Mouse (Mus musculus) kidney, embryonic 16.5 days (tissue): ENCODE measurements around the gene Setdb1. TPM values are rescaled to one million over a fixed set of nuclear protein-coding genes. Genes with fewer than 3 reads are reported as not detected.
"Not testable (repeated sequence)": the region's sequence is repeated elsewhere in the genome, so short reads cannot be mapped to it uniquely, and the experiment has no call there.

ENCODE experiments used
- ATAC-seq: fragments of 200-750 bp; cut with Nextera tagmentation; 2 replicates; pipeline ENCODE4 v1.8.0; 2017; ENCODE audit warnings: moderate TSS enrichment; ENCODE audit not compliant: low FRiP score, low TSS enrichment
- H3K27ac ChIP-seq: fragments of 300-500 bp; sonication (generic); 2 replicates; pipeline ENCODE4 v1.5.1; 2014; ENCODE audit warnings: low read length
- H3K27me3 ChIP-seq: fragments of 300-500 bp; sonication (generic); 2 replicates; pipeline ENCODE4 v1.6.1; 2014; ENCODE audit warnings: low read length, control low read depth, mixed read lengths; ENCODE audit not compliant: insufficient read depth
- H3K36me3 ChIP-seq: fragments of 300-500 bp; sonication (generic); 2 replicates; pipeline ENCODE4 v1.6.1; 2014; ENCODE audit warnings: low read length, control low read depth, mixed read lengths; ENCODE audit not compliant: insufficient read depth
- H3K4me1 ChIP-seq: fragments of 300-500 bp; sonication (generic); 2 replicates; pipeline ENCODE4 v1.6.1; 2014; ENCODE audit warnings: low read length, control low read depth, mixed read lengths; ENCODE audit not compliant: insufficient read depth
- H3K4me2 ChIP-seq: fragments of 300-500 bp; sonication (generic); replicated peaks from 2 replicates; pipeline ENCODE4 v1.6.1; 2014; ENCODE audit warnings: low read depth, low read length
- H3K4me3 ChIP-seq: fragments of 300-500 bp; sonication (generic); 2 replicates; pipeline ENCODE4 v1.5.1; 2014; ENCODE audit warnings: mild to moderate bottlenecking, low read length
- H3K9ac ChIP-seq: fragments of 300-500 bp; sonication (generic); replicated peaks from 2 replicates; pipeline ENCODE4 v1.6.1; 2014; ENCODE audit warnings: low read length
- H3K9me3 ChIP-seq: fragments of 300-500 bp; sonication (generic); 2 replicates; pipeline ENCODE4 v1.6.1; 2016; ENCODE audit warnings: low read length, control low read depth
- WGBS: fragments of 180-500 bp; shearing (Covaris S2); extraction: QIAGEN DNeasy Blood & Tissue Kit; methylation state at CpG from one replicate; pipeline ENCODE4 v1.1.7; 2014; 5-methylcytosine and 5-hydroxymethylcytosine counted together
- polyA plus RNA-seq: library from polyadenylated mRNA; unstranded; fragments of >200 nt; fragmentation: Nextera tagmentation; extraction: Ambion mirVana; gene quantifications from 2 replicates; pipeline ENCODE4 v1.2.1, GENCODE M21; 2015

The Setdb1 gene
- polyA plus RNA-seq = 45.5 and 46.7 TPM in 2 replicates

GRCm38 (mm10) chr3:95356701-95357449 is at the start of gene Setdb1:
Gene Setdb1 (minus strand): TSS chr3:95357202.
- not testable (repeated sequence) for H3K27me3 ChIP-seq, H3K4me1 ChIP-seq, H3K9me3 ChIP-seq, H3K27ac ChIP-seq
- peak; percentile 95 for ATAC-seq
- Histone ChIP-seq H3K9ac (peak within 1 kb of the TSS; percentile 73), H3K4me3 (peak within 1 kb of the TSS; percentile 57), H3K36me3 (peaks cover 13% of the 10 kb centered on the region), H3K4me2 (peak within 1 kb of the TSS; percentile 44)
- under 1% methylated on average over 29 of the region's 57 CpGs for WGBS

GRCm38 (mm10) chr3:95402741-95403140 is 45.7 kb upstream of the Setdb1 start, which contains the start of gene 4930558C23Rik:
Gene 4930558C23Rik (minus strand): TSS chr3:95402841.
- 91% methylated on average over 3 of the region's 3 CpGs for WGBS
- no peak within 1 kb of the TSS for H3K9ac ChIP-seq
- H3K27me3 ChIP-seq = no peaks in the 10 kb centered on the region
- no peaks in the 10 kb centered on the region for H3K9me3 ChIP-seq
- H3K4me2 ChIP-seq = no peak within 1 kb of the TSS
- no peaks in the 10 kb centered on the region for H3K36me3 ChIP-seq
- H3K4me3 ChIP-seq = no peak within 1 kb of the TSS
- H3K27ac ChIP-seq = no peak within 1 kb of the TSS
- no peaks in the 10 kb centered on the region for H3K4me1 ChIP-seq
- ATAC-seq = no peak

- H3K4me3 ChIP-seq = no peak overlapping the region
- H3K36me3 ChIP-seq = no peaks in the 10 kb centered on the region
- peaks cover 8% of the 10 kb centered on the region for H3K9me3 ChIP-seq
- no peak overlapping the region for H3K27ac ChIP-seq
- ATAC-seq = no peak
- 85% methylated on average over 4 of the region's 4 CpGs for WGBS
- no peak overlapping the region for H3K4me2 ChIP-seq
- no peaks in the 10 kb centered on the region for H3K27me3 ChIP-seq
- H3K4me1 ChIP-seq = no peaks in the 10 kb centered on the region
- H3K9ac ChIP-seq = no peak overlapping the region
These were observed 37.4 kb upstream of the Setdb1 start for GRCm38 (mm10) chr3:95394385-95394784.

DNA sequence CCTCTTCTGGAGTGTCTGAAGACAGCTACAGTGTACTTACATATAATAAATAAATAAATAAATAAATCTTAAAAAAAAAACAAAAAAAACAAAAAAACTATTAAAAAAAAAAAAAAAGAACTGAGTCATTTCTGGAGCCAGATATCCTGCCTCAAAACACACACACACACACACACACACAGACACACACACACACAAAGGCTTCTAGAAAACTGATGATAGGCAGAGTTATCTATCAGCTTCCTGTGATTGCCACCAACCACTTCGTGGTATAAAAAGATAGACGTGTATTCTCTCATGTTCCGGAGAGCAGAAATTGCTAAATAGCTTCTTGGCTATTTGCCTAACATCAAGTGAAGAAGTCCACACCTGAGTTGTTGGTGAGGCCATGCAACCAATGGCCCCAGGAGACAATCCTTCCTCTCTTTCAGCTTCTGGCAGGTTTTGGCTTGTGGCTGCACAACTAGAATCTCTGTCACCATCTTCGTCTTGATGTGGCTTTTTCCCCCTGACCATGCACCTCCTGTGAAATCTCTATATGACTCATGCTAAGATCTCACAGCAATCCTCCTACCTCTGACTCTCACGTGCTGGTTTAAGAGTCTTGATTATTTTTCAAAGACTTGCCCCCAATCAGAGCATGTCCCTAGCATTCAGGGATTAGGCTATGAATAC is 28.5 kb upstream of the Setdb1 start:
- no peak overlapping the region for H3K4me2 ChIP-seq
- no peak overlapping the region for H3K4me3 ChIP-seq
- H3K27me3 ChIP-seq = no peaks in the 10 kb centered on the region
- no peaks in the 10 kb centered on the region for H3K9me3 ChIP-seq
- H3K9ac ChIP-seq = no peak overlapping the region
- H3K27ac ChIP-seq = no peak overlapping the region
- no peaks in the 10 kb centered on the region for H3K36me3 ChIP-seq
- H3K4me1 ChIP-seq = no peaks in the 10 kb centered on the region
- no peak for ATAC-seq
- WGBS = 84% methylated on average over 5 of the region's 5 CpGs

DNA sequence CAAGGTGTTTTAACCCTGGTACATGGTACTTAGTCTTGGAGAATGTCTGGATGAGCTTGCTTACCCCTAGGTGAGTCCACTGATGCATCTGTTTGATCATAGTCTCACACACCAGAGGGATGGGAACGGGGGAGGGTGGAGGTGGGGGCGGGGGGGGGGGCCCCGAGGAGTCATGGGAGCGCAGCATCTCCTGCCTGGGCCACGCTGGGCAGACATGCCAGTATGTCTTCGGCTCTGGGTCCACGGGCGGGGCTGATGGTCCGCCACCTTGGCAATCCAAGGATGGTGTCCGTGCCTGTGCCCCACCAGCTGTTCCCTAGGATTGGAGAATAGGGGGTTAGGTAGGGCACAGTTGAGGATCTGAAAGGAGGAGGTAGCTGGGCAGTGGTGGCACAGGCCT is 16.2 kb upstream of the Setdb1 start:
- Histone ChIP-seq H3K27me3 (no peaks in the 10 kb centered on the region), H3K36me3 (no peaks in the 10 kb centered on the region), H3K9me3 (peaks cover 12% of the 10 kb centered on the region; the same call in 1 of the 2 replicates), H3K9ac (no peak overlapping the region), H3K4me2 (no peak overlapping the region), H3K4me3 (no peak overlapping the region), H3K27ac (no peak overlapping the region), H3K4me1 (no peaks in the 10 kb centered on the region)
- ATAC-seq = no peak
- 92% methylated on average over 8 of the region's 10 CpGs for WGBS

DNA sequence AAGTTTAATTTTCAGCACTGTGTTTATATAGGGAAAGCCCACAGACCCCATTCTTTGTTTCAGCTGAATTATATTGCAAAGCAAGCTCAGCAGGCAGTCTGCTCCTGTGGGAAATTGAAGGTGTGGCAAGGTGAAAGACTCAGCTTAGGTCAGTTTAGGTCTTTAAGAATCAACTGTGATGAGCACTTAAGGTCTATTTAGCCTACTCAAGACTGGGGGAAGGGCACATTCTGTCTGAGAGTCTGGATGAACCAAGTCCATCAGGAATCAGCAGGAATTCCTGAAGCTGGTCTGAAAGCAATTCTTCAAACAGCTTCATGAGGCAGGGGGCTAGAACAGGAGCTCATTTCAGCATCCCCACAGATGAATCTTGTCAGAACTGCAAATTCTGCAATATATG is 13.1 kb upstream of the Setdb1 start:
- H3K4me3 ChIP-seq = no peak overlapping the region
- no peak overlapping the region for H3K4me2 ChIP-seq
- ATAC-seq = no peak
- no peaks in the 10 kb centered on the region for H3K27me3 ChIP-seq
- H3K27ac ChIP-seq = no peak overlapping the region
- H3K36me3 ChIP-seq = no peaks in the 10 kb centered on the region
- H3K9me3 ChIP-seq = no peaks in the 10 kb centered on the region
- no peak overlapping the region for H3K9ac ChIP-seq
- no peaks in the 10 kb centered on the region for H3K4me1 ChIP-seq

DNA sequence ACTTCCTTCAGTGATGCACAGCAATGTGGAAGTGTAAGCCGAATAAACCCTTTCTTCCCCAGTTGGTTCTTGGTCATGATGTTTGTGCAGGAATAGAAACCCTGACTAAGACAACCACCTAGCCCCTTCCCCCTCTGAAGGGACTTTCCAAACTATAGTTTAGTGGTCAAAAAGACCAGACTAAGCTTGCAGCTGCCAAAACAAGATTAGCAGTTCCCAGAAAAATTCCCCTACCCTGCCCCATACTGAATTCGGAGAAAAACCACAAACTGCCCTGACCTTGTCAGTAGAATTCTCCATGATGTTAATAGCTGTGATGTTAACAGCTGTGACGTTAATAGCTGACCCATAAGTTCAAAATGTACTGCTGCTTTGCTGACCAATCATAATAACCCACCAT is 3.3 kb upstream of the Setdb1 start:
- 75% methylated on average over 3 of the region's 3 CpGs for WGBS
- H3K36me3 ChIP-seq = not testable (repeated sequence)

DNA sequence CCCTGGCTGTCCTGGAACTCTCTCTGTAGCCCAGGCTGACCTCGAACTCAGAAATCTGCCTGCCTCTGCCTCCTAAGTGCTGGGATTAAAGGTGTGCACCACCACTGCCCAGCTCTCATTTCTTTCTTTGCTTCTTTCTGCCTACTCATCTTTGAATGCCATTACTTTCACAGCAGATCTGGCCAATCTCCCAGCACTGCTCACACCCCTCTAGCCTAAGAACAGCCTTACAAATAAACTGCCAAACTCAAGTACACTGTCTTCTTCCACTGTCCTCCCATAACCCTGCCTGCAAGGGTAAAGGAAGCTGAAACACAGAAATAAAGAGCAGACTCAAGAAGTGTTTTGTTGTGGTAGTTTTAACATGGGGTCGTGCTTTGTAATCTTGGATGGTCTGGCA is 744 bp upstream of the Setdb1 start:
- WGBS = 74% methylated on average over 2 of the region's 2 CpGs
- H3K9me3 ChIP-seq = no peaks in the 10 kb centered on the region
- no peak overlapping the region for H3K4me2 ChIP-seq
- ATAC-seq = no peak
- H3K36me3 ChIP-seq = peaks cover 12% of the 10 kb centered on the region
- no peak overlapping the region for H3K9ac ChIP-seq
- peaks cover 5% of the 10 kb centered on the region; the same call in 1 of the 2 replicates for H3K4me1 ChIP-seq
- no peak overlapping the region for H3K4me3 ChIP-seq
- no peak overlapping the region for H3K27ac ChIP-seq
- no peaks in the 10 kb centered on the region for H3K27me3 ChIP-seq

More for the DNA sequence above, 3.3 kb upstream of the Setdb1 start:
- not testable (repeated sequence) for H3K27ac ChIP-seq, H3K4me2 ChIP-seq, H3K9me3 ChIP-seq, H3K4me3 ChIP-seq, ATAC-seq, H3K4me1 ChIP-seq, H3K9ac ChIP-seq, H3K27me3 ChIP-seq

DNA sequence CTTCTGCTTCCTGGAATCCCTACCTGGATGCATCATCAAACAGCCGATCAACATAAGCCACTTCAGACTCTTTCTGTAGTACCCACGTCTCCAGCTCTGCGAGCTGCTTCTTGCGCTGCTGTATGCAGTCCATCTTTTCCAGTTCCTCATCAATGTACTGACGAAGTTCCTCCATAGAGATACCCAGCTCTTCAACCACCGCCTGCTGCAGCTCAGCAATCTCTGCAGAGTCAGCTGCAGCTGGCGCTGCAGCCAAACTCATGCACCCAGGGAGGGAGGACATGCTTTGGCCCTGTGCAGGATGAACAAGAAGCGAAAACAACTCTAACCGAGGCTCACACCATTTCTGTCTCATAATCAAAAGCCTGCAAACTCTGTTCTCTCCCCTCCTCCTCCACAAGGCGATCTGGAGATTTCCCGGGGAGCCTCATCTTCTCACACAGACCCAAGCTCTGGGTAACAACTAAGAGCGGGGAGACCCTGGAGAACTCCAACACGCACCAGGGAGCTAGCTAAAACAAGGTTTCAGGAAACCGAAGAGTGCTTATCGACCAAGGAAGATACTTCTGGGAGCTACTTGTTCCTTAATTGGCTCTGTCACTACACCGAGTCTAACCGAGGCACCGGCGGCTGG is 974 bp downstream of the Setdb1 start:
- not testable (repeated sequence) for H3K27me3 ChIP-seq, H3K27ac ChIP-seq, H3K4me1 ChIP-seq, H3K9ac ChIP-seq, ATAC-seq, H3K9me3 ChIP-seq
- WGBS = 23% methylated on average over 7 of the region's 19 CpGs
- peaks cover 20% of the 10 kb centered on the region for H3K36me3 ChIP-seq
- peak overlapping the region; percentile 57 for H3K4me3 ChIP-seq
- H3K4me2 ChIP-seq = peak overlapping the region; percentile 43

DNA sequence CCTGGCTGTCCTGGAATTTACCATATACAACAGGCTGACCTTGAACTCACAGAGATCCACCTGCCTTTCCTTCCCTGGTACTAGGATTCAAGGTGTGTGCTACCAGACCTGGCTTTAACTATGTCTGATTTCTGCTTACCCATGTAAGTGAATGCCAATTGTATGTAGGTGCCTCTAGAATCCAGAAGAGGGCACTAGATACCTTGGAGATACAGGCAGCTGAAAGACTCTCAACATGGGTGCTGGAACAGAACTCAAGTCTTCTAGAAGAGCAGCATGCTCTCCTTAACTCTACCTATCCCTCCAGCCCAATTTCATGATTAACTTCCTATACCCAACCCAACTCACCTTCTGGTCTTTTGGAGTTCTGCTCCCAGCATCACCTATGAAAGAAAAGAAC is 7.5 kb downstream of the Setdb1 start:
- Histone ChIP-seq H3K4me2 (no peak overlapping the region), H3K27me3 (no peaks in the 10 kb centered on the region), H3K36me3 (peaks cover 65% of the 10 kb centered on the region), H3K9ac (no peak overlapping the region), H3K27ac (no peak overlapping the region), H3K4me3 (no peak overlapping the region), H3K4me1 (no peaks in the 10 kb centered on the region), H3K9me3 (peaks cover 6% of the 10 kb centered on the region)
- ATAC-seq = no peak
